Mouse (Mus musculus) heart, adult 2 months (tissue): ENCODE data around the gene Tnfrsf23. TPM values are rescaled to one million over a fixed set of nuclear protein-coding genes. Genes with fewer than 3 reads are reported as not detected.
"Not testable (repeated sequence)": the region's sequence is repeated elsewhere in the genome, so short reads cannot be mapped to it uniquely, and the experiment has no call there.

Experiments used
- DNase-seq, 2 experiments: peaks; one replicate each; pipeline ENCODE4 v3.0.0; 2021
- H3K27ac ChIP-seq: fragments of 200-600 bp; 2 replicates; pipeline ENCODE4 v1.8.1; 2022
- H3K27me3 ChIP-seq: fragments of 200-500 bp; 2 replicates; pipeline ENCODE4 v1.6.1; 2012; ENCODE audit warnings: mild to moderate bottlenecking, low read length, inconsistent platforms, mixed read lengths; ENCODE audit not compliant: control insufficient read depth, insufficient read depth
- H3K36me3 ChIP-seq: fragments of 200-500 bp; 2 replicates; pipeline ENCODE4 v1.6.1; 2012; ENCODE audit warnings: low read length, inconsistent platforms; ENCODE audit not compliant: control insufficient read depth, insufficient read depth
- H3K4me1 ChIP-seq: fragments of 200-500 bp; 2 replicates; pipeline ENCODE4 v1.6.1; 2011; ENCODE audit warnings: low read length; ENCODE audit not compliant: control insufficient read depth, insufficient read depth
- H3K4me3 ChIP-seq: fragments of 200-600 bp; 2 replicates; pipeline ENCODE4 v1.8.1; 2022
- H3K79me2 ChIP-seq: fragments of 200-500 bp; replicated peaks from 2 replicates; pipeline ENCODE4 v1.6.1; 2012; ENCODE audit warnings: mild to moderate bottlenecking, inconsistent platforms, low read length, moderate library complexity, mixed read lengths; ENCODE audit not compliant: control insufficient read depth, insufficient read depth
- H3K9ac ChIP-seq: fragments of 200-500 bp; 2 replicates; pipeline ENCODE4 v1.6.1; 2012; ENCODE audit warnings: low read depth, mild to moderate bottlenecking, control low read depth, inconsistent platforms, low read length, mixed read lengths
- CTCF ChIP-seq: fragments of 200-600 bp; IDR thresholded peaks from 2 replicates; pipeline ENCODE4 v1.8.1; 2022; ENCODE audit warnings: antibody characterized with exemption, mild to moderate bottlenecking, moderate library complexity
- EP300 ChIP-seq: fragments of 200-500 bp; IDR thresholded peaks from 2 replicates; pipeline ENCODE4 v1.6.1; 2011; ENCODE audit warnings: low read depth, low read length, control low read depth; ENCODE audit not compliant: insufficient read depth
- POLR2A ChIP-seq: fragments of 200-500 bp; IDR thresholded peaks from 2 replicates; pipeline ENCODE4 v1.6.1; 2011; ENCODE audit warnings: mild to moderate bottlenecking, low read depth, low read length, control low read depth; ENCODE audit not compliant: insufficient read depth
- WGBS: fragments of 180-500 bp; shearing (Covaris S2); methylation state at CpG from one replicate; pipeline ENCODE4 v1.1.7; 2018; 5-methylcytosine and 5-hydroxymethylcytosine counted together
- intact Hi-C: fragments of 180-260 bp; cut with DNase I; formaldehyde crosslinking; loops from one replicate; pipeline ENCODE4 v1.15.1; 2025
- polyA plus RNA-seq: library from polyadenylated mRNA; depleted of rRNA; stranded (reverse); fragments of >200 nt; gene quantifications from 2 replicates; pipeline ENCODE4 v1.2.3, GENCODE M21; 2012
- total RNA-seq, 2 experiments: library from RNA; stranded (reverse); gene quantifications; 2 replicates each; pipeline ENCODE4 v1.2.3; 2021

Tnfrsf23 gene
- total and polyA plus RNA-seq, 3 experiments: 2.4 to 5.1 (median 2.8) TPM

DNA sequence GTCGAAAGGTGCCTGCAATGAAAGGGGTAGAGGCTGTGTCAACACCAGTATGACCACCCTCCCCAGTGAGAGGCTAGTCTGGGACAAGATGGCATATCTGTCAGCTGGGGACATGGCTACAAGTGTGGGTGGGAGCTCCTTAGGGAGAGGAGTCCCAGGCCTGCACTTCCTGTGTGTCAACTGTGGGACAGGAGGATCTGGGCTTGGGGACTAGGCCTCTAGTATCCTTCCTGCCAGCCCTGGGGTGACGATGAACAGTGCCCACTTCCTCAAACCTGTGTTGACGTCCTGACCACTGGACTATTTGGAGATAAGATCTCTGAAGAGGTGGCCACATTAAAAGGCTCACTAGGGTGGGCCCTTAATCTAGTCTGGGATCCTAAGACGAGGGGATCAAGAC lies 4.3 kb upstream of the Tnfrsf23 start:
- Histone ChIP-seq H3K36me3 (no peaks in the 10 kb centered on the region), H3K27me3 (no peaks in the 10 kb centered on the region), H3K27ac (no peak overlapping the region), H3K9ac (no peak overlapping the region), H3K79me2 (no peaks in the 10 kb centered on the region), H3K4me1 (peaks cover 1% of the 10 kb centered on the region; the same call in 1 of the 2 replicates), H3K4me3 (no peak overlapping the region)
- peak in 1 of 2 experiments; percentile 14 for DNase-seq
- 79% methylated on average over 4 of the region's 4 CpGs for WGBS
- TF ChIP-seq CTCF: no peak
- no peak for TF ChIP-seq EP300
- TF ChIP-seq POLR2A: no peak
- intact Hi-C loops: no loop called here

DNA sequence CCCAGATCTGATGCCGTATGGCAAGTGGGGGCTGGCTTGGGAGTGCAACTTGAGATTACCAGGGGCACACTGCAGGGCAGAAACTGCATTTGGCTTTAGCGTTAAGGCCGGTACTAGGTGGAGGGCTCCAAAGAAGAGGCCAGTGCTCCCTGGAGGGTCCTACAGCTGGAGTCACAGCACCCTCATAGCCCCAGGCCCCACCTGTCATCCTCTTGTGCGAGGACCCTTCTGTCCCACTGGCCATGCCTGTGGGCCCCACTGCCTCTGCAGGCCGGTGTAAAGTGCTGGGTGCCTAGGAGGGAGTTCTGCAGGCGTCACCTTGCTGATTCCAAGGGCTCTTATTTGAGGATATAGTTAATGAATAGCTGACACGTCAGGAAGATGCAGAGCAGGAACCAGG lies 3.8 kb upstream of the Tnfrsf23 start:
- WGBS: 90% methylated on average over 7 of the region's 7 CpGs
- no peaks in the 10 kb centered on the region for H3K36me3 ChIP-seq
- H3K27ac ChIP-seq: no peak overlapping the region
- peak in 1 of 2 experiments; percentile 15 for DNase-seq
- H3K9ac ChIP-seq: no peak overlapping the region
- no peaks in the 10 kb centered on the region for H3K79me2 ChIP-seq
- intact Hi-C loops: no loop called here
- H3K4me1 ChIP-seq: peaks cover 1% of the 10 kb centered on the region; the same call in 1 of the 2 replicates
- no peaks in the 10 kb centered on the region for H3K27me3 ChIP-seq
- no peak overlapping the region for H3K4me3 ChIP-seq
- TF ChIP-seq EP300: no peak
- TF ChIP-seq CTCF: no peak

DNA sequence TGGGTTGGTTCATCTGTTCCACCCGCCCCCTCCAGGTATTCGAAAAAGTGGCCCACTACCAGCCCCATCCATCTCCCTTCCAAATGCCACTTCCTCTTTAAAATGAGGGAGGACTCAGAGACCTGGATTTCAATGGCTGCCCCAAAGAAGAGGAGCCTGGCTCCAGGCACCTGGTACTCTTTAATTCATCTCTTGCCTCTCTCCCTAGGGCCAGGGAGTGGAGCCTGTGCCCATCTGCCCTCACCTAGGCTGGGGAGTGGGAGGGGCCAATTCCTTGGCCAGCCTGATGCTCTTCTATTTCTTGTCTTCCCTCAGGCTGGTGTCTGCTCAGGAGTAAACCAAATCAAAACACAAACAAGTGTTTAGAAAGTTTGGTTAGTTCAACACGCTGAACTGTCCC lies 1.0 kb upstream of the Tnfrsf23 start:
- not testable (repeated sequence) for H3K36me3 ChIP-seq, H3K27me3 ChIP-seq, H3K27ac ChIP-seq, H3K79me2 ChIP-seq, H3K4me1 ChIP-seq, DNase-seq, H3K4me3 ChIP-seq, H3K9ac ChIP-seq
- intact Hi-C loops: loop anchor here (2.0 kb wide), 1 partner anchor 34 kb away; no protein-coding TSS in a partner anchor
- 68% methylated on average over 3 of the region's 3 CpGs for whole genome bisulfite sequencing

DNA sequence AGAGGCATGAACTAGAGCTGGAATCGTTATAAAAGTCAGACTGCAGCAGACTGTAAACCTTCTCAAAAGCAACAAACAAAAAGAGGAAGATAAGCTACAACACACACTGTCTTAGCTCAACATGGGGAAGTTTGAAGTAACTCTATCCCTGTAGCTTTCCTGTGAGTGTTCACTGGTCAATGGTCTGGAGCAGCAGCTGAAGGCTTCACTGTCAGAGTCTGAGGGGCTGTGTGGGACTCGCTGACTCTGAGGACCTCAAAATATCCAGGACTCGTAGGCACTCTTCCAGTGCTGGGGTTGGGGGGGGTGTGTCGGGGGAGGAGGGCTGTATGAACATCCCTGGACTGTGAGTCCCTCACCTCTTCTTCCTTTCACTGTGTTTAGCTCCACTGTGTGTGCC lies 519 bp upstream of the Tnfrsf23 start:
- H3K4me3 ChIP-seq, H3K9ac ChIP-seq, H3K36me3 ChIP-seq, DNase-seq, H3K79me2 ChIP-seq, H3K4me1 ChIP-seq, H3K27ac ChIP-seq, H3K27me3 ChIP-seq: not testable (repeated sequence)
- WGBS: 36% methylated on average over 4 of the region's 4 CpGs
- intact Hi-C loops: loop anchor here (2.0 kb wide), 1 partner anchor 33 kb away; no protein-coding TSS in a partner anchor

DNA sequence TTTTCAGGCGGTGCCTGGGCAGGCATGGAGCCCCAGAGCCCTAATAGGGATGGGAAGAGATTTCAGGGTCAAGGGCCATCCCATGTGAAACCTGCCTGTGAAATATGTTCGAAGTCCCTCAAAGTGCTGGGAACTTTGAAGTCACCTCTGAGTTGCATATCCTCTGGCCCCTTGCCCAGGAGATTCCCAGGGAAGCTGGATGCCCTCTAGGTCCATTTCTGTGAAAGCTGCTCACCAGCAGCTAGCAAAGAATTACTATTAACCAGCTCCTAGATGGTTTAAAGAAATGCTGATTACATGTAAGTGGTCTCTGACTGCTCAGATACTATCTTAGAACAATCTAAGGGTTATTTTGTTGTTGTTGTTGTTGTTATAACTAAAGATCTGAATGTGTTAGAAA lies 1.1 kb downstream of the Tnfrsf23 start:
- 93% methylated on average over 1 of the region's 2 CpGs for WGBS
- H3K4me3 ChIP-seq, H3K27ac ChIP-seq, DNase-seq, H3K27me3 ChIP-seq, H3K4me1 ChIP-seq, H3K36me3 ChIP-seq, H3K79me2 ChIP-seq, H3K9ac ChIP-seq: not testable (repeated sequence)
- intact Hi-C loops: loop anchor here (1.0 kb wide), 1 partner anchor 38 kb away; no protein-coding TSS in a partner anchor

DNA sequence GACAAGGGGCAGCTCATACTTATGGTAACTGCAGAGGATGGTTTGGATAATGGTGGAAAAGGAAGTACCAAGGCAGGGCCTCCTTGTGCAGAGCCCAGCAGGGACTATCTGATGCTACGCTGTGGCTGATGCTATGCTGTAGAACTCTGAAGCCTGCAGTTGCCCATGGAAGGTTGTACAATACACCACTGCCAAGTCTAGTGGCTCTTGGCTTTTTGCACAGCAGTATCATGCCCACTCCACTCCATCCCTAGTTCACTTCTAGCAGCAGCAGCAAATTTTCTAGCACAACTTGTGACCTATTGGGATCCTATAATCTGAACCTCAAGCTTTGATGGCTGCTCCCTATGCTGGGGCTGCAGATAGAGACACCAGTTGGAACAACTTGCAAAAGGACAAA lies 4.1 kb downstream of the Tnfrsf23 start:
- 94% methylated on average over 1 of the region's 1 CpGs for whole genome bisulfite sequencing
- Histone ChIP-seq H3K27me3 (no peaks in the 10 kb centered on the region), H3K4me1 (no peaks in the 10 kb centered on the region), H3K9ac (no peak overlapping the region), H3K4me3 (no peak overlapping the region), H3K27ac (no peak overlapping the region), H3K36me3 (no peaks in the 10 kb centered on the region), H3K79me2 (no peaks in the 10 kb centered on the region)
- TF ChIP-seq CTCF: no peak
- no peak for TF ChIP-seq POLR2A
- no peak for TF ChIP-seq EP300
- intact Hi-C loops: no loop called here
- no peak for DNase-seq

DNA sequence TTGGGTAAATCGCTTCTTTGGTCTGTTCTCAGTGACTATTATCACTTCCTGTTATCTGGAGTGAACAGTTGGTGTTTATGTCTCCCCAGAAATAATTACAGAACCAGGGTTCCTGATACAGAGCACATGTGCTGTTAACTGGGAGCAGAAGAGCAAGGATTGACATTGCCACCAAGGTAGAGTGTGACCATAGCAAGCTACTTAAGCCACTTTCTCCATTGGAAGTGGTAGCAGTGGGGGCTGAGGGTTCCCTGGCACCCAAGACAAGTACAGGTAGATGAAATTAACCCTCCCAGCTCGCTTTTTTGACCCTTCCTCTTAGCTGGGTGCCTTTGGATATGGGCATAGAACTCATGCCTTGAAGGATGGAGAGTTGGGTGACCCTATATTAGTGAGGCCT lies 4.8 kb downstream of the Tnfrsf23 start:
- H3K79me2 ChIP-seq, H3K36me3 ChIP-seq, H3K4me3 ChIP-seq, H3K27ac ChIP-seq, H3K27me3 ChIP-seq, H3K9ac ChIP-seq, DNase-seq, H3K4me1 ChIP-seq, intact Hi-C loops: not testable (repeated sequence)
- 72% methylated on average over 2 of the region's 2 CpGs for WGBS

DNA sequence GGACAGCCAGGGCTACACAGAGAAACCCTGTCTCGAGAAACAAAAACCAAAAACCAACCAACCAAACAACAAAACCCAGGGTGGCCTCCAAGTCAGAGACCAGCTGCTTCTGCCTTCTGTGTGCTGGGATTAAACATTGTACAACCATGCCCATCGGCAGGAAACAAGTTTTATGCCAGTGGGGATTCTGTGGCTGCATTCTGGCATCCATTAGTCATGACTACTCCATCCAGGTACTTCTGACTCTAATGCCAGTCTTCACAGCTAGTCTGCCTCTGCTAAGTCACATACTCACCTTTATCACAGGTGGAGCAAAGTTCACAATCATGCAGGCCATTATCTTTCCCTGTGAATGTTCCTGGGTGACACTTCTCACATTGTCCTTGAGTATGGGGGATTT lies 6.0 kb downstream of the Tnfrsf23 start:
- H3K79me2 ChIP-seq, H3K4me3 ChIP-seq, intact Hi-C loops, DNase-seq, H3K27me3 ChIP-seq, H3K36me3 ChIP-seq, H3K4me1 ChIP-seq, H3K9ac ChIP-seq, H3K27ac ChIP-seq: not testable (repeated sequence)
- WGBS: 82% methylated on average over 2 of the region's 2 CpGs
